Mouse (Mus musculus): ENCODE results near the gene Aste1. TPM values are rescaled to one million over a fixed set of nuclear protein-coding genes. Genes with fewer than 3 reads are reported as not detected.

Aste1 gene
- polyA plus RNA-seq (2015; fragmentation: Nextera tagmentation; extraction: Ambion mirVana), result 12.4 and 15.4 TPM in 2 replicates

DNA sequence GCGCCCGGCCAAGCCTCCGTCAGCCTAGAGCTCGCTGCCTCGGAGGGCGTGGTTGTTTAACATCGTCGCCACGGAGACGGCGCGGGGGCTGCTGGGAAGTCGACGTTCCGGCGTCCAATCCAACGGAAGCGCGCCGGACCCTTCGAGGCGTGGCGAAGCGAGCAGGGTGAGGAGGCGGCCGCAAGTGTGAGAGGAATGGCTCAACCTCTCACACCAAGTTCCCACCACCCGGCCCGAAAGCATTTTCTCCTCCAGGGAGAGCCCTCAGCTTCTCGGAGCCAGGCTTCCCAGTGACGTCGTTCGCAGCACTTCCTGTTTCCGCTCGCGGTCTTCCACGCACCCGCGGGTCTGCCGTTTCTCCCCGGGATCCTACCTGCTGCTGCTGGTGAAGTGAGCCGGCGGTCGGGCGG, at the start of gene Aste1, which contains the start of gene Nek11:
Gene Aste1, plus strand, starts transcription at position 175 of the 410 bp plus-strand sequence.
Gene Nek11, minus strand, starts transcription at position 307 of the 410 bp plus-strand sequence.
- Histone ChIP-seq H3K4me1 (replicated peaks) (0 out of 2 replicates have a peak, but pooled peaks cover 3% of the 10 kb centered on the region), H3K36me3 (no peaks in the 10 kb centered on the region), H3K27me3 (replicated peaks) (no peaks in the 10 kb centered on the region; the same call in 1 of the 2 replicates), H3K4me3 (replicated peaks) (peak within 1 kb of the TSS; percentile 65), H3K27ac (peak within 1 kb of the TSS; percentile 94), H3K9ac (peak within 1 kb of the TSS; percentile 69), H3K9me3 (no peaks in the 10 kb centered on the region), H3K4me2 (replicated peaks) (peak within 1 kb of the TSS; percentile 79)
- peak; percentile 99 for ATAC-seq
- WGBS, result under 1% methylated on average over 44 of the region's 44 CpGs

DNA sequence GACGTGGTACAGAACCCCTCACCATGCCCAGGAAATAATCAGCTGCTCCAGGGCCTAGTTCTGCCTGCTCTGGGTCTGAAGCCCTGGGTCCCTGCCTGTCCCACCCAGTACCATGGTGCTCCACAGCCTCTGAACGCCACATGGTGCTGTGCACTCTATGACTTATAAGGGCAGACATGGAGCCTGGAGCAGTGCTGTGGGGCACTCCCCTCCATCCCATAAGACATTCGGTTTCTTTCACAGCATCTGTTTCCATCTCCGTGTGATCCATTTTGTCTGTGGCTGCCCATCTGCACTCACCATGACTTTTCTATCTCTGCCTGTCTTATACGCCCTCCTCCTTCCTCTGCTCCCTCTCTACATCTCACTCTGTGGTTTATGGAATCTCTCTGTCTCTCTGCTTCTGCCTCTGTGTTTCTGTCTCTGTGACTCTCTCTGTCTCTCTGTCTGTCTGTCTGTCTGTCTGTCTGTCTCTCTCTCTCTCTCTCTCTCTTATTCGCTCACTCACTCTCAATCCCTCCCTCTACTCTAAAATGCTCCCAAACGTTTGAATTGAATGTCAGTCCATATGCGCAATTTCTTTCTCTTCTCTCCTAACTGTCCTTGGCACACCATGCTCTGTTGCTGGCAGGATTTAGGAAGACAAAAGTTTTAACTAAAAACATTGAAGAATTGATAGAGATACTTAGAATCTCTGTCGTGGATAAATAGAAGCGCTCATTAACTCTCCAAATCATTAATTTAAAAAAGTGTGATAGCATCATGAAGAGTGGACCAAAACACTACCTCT, 46.8 kb upstream of the Aste1 start:
- Histone ChIP-seq H3K36me3 (no peaks in the 10 kb centered on the region), H3K4me2 (replicated peaks) (no peak overlapping the region), H3K4me3 (replicated peaks) (no peak overlapping the region), H3K9ac (no peak overlapping the region), H3K9me3 (no peaks in the 10 kb centered on the region), H3K27ac (no peak overlapping the region), H3K27me3 (replicated peaks) (no peaks in the 10 kb centered on the region), H3K4me1 (replicated peaks) (no peaks in the 10 kb centered on the region)
- no peak for ATAC-seq
- 75% methylated on average over 10 of the region's 10 CpGs for WGBS

DNA sequence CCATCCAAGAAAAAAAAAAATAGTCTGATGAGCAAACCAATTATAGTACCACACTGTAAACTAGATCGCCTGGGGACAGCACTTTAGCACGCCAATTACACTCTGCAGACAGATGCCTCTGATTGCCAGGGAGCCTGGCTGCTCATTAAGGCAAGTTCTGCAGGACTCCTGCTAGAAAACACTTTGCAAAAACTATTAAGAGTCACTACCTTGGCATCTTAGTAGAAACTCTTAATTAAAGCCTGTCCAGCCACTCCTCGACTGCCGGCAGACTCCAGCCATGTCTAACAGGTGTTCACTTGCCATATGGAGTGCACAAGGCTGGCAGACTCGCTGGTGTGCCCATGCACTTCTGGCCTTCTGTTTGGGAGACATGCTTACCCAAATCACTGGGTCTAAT, 46.2 kb upstream of the Aste1 start:
- WGBS, result 75% methylated on average over 5 of the region's 5 CpGs

DNA sequence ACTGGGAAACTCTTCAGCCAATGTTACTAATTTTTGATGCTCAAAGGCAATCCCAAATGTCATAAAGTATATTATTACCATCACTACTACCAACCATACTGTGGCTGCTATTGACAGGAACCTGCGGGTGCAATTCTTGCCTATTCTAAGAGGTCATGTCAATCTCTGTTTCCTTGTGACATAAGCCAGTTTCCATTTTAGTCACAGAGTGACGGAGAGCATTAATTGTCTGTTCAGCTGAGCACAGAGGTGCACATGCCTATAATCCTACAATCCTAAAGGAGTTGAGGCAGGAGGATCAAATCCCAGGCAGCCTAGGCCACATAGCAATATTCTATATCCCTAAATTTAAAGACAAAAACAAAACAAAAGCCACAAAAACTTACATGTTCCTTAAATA, 33.0 kb upstream of the Aste1 start:
- Histone ChIP-seq H3K27me3 (replicated peaks) (no peaks in the 10 kb centered on the region), H3K9me3 (no peaks in the 10 kb centered on the region), H3K4me1 (replicated peaks) (no peaks in the 10 kb centered on the region), H3K4me3 (replicated peaks) (no peak overlapping the region), H3K4me2 (replicated peaks) (no peak overlapping the region), H3K9ac (no peak overlapping the region), H3K27ac (no peak overlapping the region), H3K36me3 (no peaks in the 10 kb centered on the region)
- WGBS, result 71% methylated on average over 2 of the region's 2 CpGs
- no peak for ATAC-seq

More for the DNA sequence above, 46.2 kb upstream of the Aste1 start:
- Histone ChIP-seq H3K4me1 (replicated peaks) (no peaks in the 10 kb centered on the region), H3K36me3 (no peaks in the 10 kb centered on the region), H3K9ac (no peak overlapping the region), H3K27ac (no peak overlapping the region), H3K9me3 (no peaks in the 10 kb centered on the region), H3K4me2 (replicated peaks) (no peak overlapping the region), H3K4me3 (replicated peaks) (no peak overlapping the region), H3K27me3 (replicated peaks) (no peaks in the 10 kb centered on the region)
- ATAC-seq, result no peak

DNA sequence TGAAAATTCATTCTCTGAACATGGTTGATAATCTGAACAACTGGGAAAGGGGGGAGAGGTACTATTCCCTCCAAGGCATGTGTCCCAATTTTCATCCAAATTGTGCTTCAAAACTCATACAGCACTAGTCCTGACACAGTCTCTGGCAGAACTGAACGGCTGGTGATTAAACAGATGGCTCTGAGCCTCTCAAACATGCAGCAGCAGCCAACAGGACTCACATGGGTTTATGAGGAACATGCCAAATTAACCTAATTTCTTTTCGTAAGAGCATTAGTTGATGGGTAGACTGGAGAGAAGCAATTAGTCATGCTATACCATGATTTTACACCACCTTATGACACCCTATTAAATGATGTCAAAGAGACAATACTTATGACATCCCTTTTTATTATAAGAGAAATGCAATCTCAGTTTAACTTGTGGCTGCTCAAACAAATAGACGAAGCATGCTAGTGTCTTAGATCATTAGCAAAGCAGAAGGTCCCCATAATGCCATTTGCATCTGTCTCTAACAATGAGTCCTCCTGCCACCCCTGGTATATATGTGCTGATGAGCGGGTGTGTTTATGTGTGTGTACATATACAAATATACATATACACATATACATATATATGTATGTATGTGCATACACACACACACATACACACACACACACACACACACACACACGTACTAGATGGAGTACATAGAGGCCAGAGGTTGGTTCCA, 31.5 kb upstream of the Aste1 start:
- no peak overlapping the region for H3K4me2 ChIP-seq (replicated peaks)
- no peak for ATAC-seq
- H3K9me3 ChIP-seq, result no peaks in the 10 kb centered on the region
- no peak overlapping the region for H3K27ac ChIP-seq
- no peaks in the 10 kb centered on the region for H3K36me3 ChIP-seq
- no peaks in the 10 kb centered on the region for H3K4me1 ChIP-seq (replicated peaks)
- no peak overlapping the region for H3K9ac ChIP-seq
- 80% methylated on average over 5 of the region's 5 CpGs for WGBS
- no peaks in the 10 kb centered on the region for H3K27me3 ChIP-seq (replicated peaks)
- no peak overlapping the region for H3K4me3 ChIP-seq (replicated peaks)

DNA sequence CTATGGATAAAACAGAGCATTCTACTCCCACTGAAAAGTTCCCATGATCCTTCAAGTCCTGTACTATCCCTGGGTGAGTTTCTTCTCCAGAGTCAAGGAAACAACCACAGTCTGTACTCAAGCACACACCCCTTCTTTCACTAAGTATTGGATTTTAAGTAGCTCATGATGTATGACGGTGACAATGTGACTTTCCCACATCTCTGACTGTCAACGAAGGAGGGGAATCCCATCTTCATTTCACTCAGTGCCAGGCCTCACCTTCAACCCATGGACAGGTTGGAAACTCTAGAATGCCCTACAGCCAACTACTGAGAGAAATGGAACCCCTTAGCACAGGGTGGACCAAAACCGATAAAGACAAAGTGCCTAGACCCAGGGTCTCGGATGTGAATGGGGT, 29.0 kb upstream of the Aste1 start:
- Histone ChIP-seq H3K27ac (no peak overlapping the region), H3K36me3 (no peaks in the 10 kb centered on the region), H3K4me1 (replicated peaks) (no peaks in the 10 kb centered on the region), H3K4me3 (replicated peaks) (no peak overlapping the region), H3K9me3 (no peaks in the 10 kb centered on the region), H3K27me3 (replicated peaks) (no peaks in the 10 kb centered on the region), H3K9ac (no peak overlapping the region), H3K4me2 (replicated peaks) (no peak overlapping the region)
- 89% methylated on average over 4 of the region's 4 CpGs for WGBS
- ATAC-seq, result no peak

DNA sequence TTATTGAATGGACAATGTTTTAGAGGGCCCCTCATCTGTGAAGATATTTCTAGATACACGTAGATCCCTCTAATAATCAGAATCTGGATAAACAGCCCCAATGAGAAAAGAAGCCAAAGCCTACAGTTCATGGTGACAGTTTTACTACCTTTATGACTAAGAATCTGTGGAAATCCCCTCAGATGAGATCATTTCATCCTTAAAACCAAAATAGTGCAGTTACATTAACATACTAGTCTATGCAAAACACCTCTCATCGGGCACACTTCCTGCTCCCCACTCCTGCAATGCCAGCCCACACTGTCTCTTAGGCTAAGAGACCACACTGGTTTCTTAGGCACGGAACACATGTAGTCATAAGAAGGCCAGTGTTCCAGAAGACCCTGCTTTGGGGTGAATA, 26.6 kb upstream of the Aste1 start:
- WGBS, result 87% methylated on average over 3 of the region's 3 CpGs
- ATAC-seq, result no peak

DNA sequence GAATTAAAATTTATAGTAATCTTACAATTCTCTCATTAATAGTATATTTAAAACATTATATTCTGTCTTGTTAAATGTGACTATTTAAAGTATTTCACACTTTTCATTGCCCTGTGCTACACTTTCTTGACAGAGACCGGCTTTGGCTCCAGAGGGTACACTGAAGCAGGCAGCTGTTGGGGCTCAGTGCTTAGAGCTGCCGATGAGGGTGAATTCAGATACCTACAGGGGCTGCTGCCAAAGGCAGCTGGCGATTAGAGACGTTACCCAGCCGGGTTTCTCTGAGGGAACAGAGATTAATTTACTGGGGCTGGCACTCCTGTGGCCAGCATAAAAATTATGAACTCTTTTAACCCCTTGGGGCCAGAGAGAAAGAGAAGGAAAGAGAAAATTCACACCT, 20.8 kb upstream of the Aste1 start:
- H3K36me3 ChIP-seq, result no peaks in the 10 kb centered on the region
- no peaks in the 10 kb centered on the region for H3K27me3 ChIP-seq (replicated peaks)
- no peak overlapping the region for H3K9ac ChIP-seq
- H3K4me2 ChIP-seq (replicated peaks), result no peak overlapping the region
- H3K4me1 ChIP-seq (replicated peaks), result no peaks in the 10 kb centered on the region
- no peak for ATAC-seq
- 47% methylated on average over 5 of the region's 5 CpGs for WGBS
- no peaks in the 10 kb centered on the region for H3K9me3 ChIP-seq
- H3K4me3 ChIP-seq (replicated peaks), result no peak overlapping the region
- H3K27ac ChIP-seq, result no peak overlapping the region

More for the DNA sequence above, 26.6 kb upstream of the Aste1 start:
- H3K27ac ChIP-seq, result no peak overlapping the region
- no peak overlapping the region for H3K4me2 ChIP-seq (replicated peaks)
- H3K4me1 ChIP-seq (replicated peaks), result no peaks in the 10 kb centered on the region
- H3K9me3 ChIP-seq, result no peaks in the 10 kb centered on the region
- H3K27me3 ChIP-seq (replicated peaks), result no peaks in the 10 kb centered on the region
- no peaks in the 10 kb centered on the region for H3K36me3 ChIP-seq
- no peak overlapping the region for H3K9ac ChIP-seq
- no peak overlapping the region for H3K4me3 ChIP-seq (replicated peaks)

DNA sequence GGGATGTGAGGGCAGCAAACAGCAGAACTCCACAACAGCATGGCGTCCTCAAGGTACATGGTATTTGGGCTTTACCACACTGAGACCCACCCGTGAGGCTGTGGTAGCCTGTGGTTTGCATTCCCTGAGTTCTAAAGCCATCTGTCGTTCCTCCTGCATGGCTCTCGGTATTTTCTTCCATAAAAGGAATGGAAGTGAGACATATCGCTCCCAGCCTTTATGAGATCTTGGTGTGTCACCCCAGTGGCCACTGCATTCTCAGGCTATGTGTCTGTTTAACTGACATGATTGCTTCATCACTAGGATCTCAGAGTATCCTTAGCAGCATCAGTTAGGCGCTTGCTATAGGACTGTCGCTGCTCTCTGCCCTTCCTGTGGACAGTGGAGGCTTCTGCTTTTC, 18.8 kb upstream of the Aste1 start:
- Histone ChIP-seq H3K27ac (no peak overlapping the region), H3K4me2 (replicated peaks) (no peak overlapping the region), H3K36me3 (no peaks in the 10 kb centered on the region), H3K4me3 (replicated peaks) (no peak overlapping the region), H3K9ac (no peak overlapping the region), H3K27me3 (replicated peaks) (no peaks in the 10 kb centered on the region), H3K9me3 (no peaks in the 10 kb centered on the region), H3K4me1 (replicated peaks) (no peaks in the 10 kb centered on the region)
- 70% methylated on average over 7 of the region's 7 CpGs for WGBS
- ATAC-seq, result no peak

DNA sequence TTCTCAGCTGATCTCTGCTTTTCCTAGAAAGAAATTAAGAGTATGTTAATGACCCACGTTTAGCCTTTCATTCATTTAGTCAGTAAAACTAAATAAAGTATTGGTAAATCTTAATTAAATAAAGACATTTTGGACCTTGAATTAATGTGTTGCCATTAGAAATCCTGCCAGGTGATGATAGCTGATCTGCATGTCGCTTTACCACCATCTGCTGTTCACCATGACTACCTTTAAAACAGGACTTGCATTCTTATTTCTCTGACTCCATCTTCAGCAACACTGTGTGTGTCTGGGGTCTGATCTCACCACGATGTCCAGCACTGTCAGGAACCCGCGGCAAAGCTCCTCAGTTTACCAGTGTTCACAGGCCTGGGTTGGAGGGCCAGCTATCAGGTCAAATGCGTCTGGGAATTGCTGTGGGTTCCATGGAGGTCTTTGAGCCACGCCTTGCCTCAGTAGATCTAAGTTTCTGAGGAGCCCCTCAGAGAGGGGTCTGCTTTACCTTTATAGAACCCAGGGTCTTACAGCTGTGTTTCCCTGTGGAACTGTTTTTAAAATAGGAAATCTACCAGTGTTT, 18.1 kb upstream of the Aste1 start:
- ATAC-seq, result no peak
- Histone ChIP-seq H3K4me3 (replicated peaks) (no peak overlapping the region), H3K36me3 (no peaks in the 10 kb centered on the region), H3K4me2 (replicated peaks) (no peak overlapping the region), H3K4me1 (replicated peaks) (no peaks in the 10 kb centered on the region), H3K27ac (no peak overlapping the region), H3K9me3 (no peaks in the 10 kb centered on the region), H3K27me3 (replicated peaks) (no peaks in the 10 kb centered on the region), H3K9ac (no peak overlapping the region)
- 77% methylated on average over 7 of the region's 7 CpGs for WGBS

DNA sequence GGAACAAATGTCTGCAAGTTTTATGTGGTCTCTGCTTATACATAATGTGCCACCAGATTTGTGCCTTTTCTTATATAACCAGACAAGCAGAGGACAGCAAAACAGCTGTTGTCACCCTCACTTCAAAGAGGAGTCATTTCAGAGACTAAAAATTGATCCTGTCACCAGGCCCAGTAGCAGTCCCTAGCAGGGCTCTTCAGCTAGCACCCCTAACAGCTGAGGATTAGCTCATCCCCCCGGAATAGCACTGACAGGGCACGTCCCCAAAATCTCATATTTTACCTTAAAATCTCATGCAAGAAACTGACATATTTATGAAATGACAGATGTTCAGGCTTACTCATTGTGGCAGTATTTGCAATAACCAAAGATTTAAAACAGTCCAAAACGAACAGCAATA, 17.6 kb upstream of the Aste1 start:
- Histone ChIP-seq H3K4me3 (replicated peaks) (no peak overlapping the region), H3K9me3 (no peaks in the 10 kb centered on the region), H3K9ac (no peak overlapping the region), H3K27ac (no peak overlapping the region), H3K36me3 (no peaks in the 10 kb centered on the region), H3K4me1 (replicated peaks) (no peaks in the 10 kb centered on the region), H3K27me3 (replicated peaks) (no peaks in the 10 kb centered on the region), H3K4me2 (replicated peaks) (no peak overlapping the region)
- ATAC-seq, result no peak
- 66% methylated on average over 3 of the region's 3 CpGs for WGBS

DNA sequence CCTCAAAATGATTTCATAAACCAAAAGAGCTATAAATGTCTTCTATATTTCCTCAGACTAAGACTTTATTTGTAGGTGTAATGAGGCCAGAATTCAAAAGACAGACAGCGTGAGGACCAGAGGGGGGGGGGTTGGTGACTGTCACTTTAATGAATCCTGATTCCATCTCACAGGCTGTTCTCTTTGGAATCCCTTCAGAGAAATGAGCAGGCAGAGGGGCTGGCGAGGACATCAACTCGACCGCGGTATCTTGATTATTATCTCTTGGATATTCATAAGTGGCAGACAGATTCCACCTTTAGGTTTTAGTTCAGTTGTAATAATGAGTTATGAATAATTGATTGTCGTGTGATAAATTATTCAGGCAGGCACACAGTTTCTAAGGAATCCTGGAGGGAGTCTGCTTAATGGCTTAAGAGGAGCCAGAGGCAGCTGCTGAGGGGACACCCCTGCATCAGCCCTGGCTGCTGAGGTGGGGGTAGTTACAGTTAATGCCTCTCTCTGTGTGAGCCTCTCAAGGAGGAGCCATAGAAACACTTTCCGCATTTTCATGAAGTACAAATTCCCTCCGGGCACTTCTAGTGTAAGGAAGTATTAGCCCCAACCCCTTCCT, 15.6 kb upstream of the Aste1 start:
- Histone ChIP-seq H3K9ac (no peak overlapping the region), H3K27me3 (replicated peaks) (no peaks in the 10 kb centered on the region), H3K27ac (no peak overlapping the region), H3K4me1 (replicated peaks) (no peaks in the 10 kb centered on the region), H3K4me3 (replicated peaks) (no peak overlapping the region), H3K9me3 (no peaks in the 10 kb centered on the region), H3K36me3 (no peaks in the 10 kb centered on the region), H3K4me2 (replicated peaks) (no peak overlapping the region)
- no peak for ATAC-seq
- WGBS, result 87% methylated on average over 8 of the region's 8 CpGs
